Mouse (Mus musculus) embryonic facial prominence, embryonic 13.5 days (tissue): ENCODE measurements at regions not wholly inside any gene's neighbourhood (a gene's known extent, or its start where the extent isn't known, plus 50 kb on each side); places are given as distances from the start of the nearest gene placed in this dataset.

Experiments used
- ATAC-seq: fragments of 200-750 bp; cut with Nextera tagmentation; 2 replicates; pipeline ENCODE4 v1.8.0; 2017; ENCODE audit warnings: low read depth; ENCODE audit not compliant: insufficient number of reproducible peaks, insufficient read depth, low FRiP score, low TSS enrichment
- H3K27ac ChIP-seq: fragments of 300-500 bp; sonication (generic); 2 replicates; pipeline ENCODE4 v1.5.1; 2015; ENCODE audit warnings: moderate library complexity, mild to moderate bottlenecking, inconsistent platforms
- H3K27me3 ChIP-seq: fragments of 300-500 bp; sonication (generic); 2 replicates; pipeline ENCODE4 v1.6.1; 2015; ENCODE audit warnings: mild to moderate bottlenecking, inconsistent platforms
- H3K36me3 ChIP-seq: fragments of 300-500 bp; sonication (generic); 2 replicates; pipeline ENCODE4 v1.6.1; 2015; ENCODE audit warnings: mild to moderate bottlenecking, inconsistent platforms
- H3K4me1 ChIP-seq: fragments of 300-500 bp; sonication (generic); 2 replicates; pipeline ENCODE4 v1.6.1; 2015; ENCODE audit warnings: inconsistent platforms
- H3K4me2 ChIP-seq: fragments of 300-500 bp; sonication (generic); 2 replicates; pipeline ENCODE4 v1.6.1; 2015; ENCODE audit warnings: moderate library complexity, mild to moderate bottlenecking, inconsistent platforms
- H3K4me3 ChIP-seq: fragments of 300-500 bp; sonication (generic); 2 replicates; pipeline ENCODE4 v1.5.1; 2015; ENCODE audit warnings: mild to moderate bottlenecking, inconsistent platforms
- H3K9ac ChIP-seq: fragments of 300-500 bp; sonication (generic); 2 replicates; pipeline ENCODE4 v1.6.1; 2015; ENCODE audit warnings: mild to moderate bottlenecking, inconsistent platforms
- H3K9me3 ChIP-seq: fragments of 300-500 bp; sonication (generic); 2 replicates; pipeline ENCODE4 v1.6.1; 2016; ENCODE audit warnings: inconsistent platforms
- WGBS: fragments of 180-500 bp; shearing (Covaris S2); methylation state at CpG from one replicate; pipeline ENCODE4 v1.1.7; 2015; ENCODE audit warnings: mixed read lengths; 5-methylcytosine and 5-hydroxymethylcytosine counted together

GRCm38 (mm10) chr16:51457166-51457565, 573.9 kb upstream of the Cblb start:
- 52% methylated on average over 1 of the region's 1 CpGs for WGBS
- no peaks in the 10 kb centered on the region for H3K4me1 ChIP-seq
- no peak for ATAC-seq
- H3K36me3 ChIP-seq: no peaks in the 10 kb centered on the region
- H3K9me3 ChIP-seq: no peaks in the 10 kb centered on the region
- no peak overlapping the region for H3K4me2 ChIP-seq
- H3K27me3 ChIP-seq: no peaks in the 10 kb centered on the region
- H3K9ac ChIP-seq: no peak overlapping the region
- H3K4me3 ChIP-seq: no peak overlapping the region
- H3K27ac ChIP-seq: no peak overlapping the region

GRCm38 (mm10) chr16:51475690-51476089, 555.3 kb upstream of the Cblb start:
- Histone ChIP-seq H3K9ac (no peak overlapping the region), H3K4me2 (no peak overlapping the region), H3K36me3 (no peaks in the 10 kb centered on the region), H3K4me1 (no peaks in the 10 kb centered on the region), H3K27ac (no peak overlapping the region), H3K9me3 (no peaks in the 10 kb centered on the region), H3K27me3 (no peaks in the 10 kb centered on the region), H3K4me3 (no peak overlapping the region)
- 81% methylated on average over 3 of the region's 3 CpGs for WGBS
- ATAC-seq: no peak

GRCm38 (mm10) chr16:51496096-51496495, 534.9 kb upstream of the Cblb start:
- no peak for ATAC-seq
- Histone ChIP-seq H3K9ac (no peak overlapping the region), H3K9me3 (no peaks in the 10 kb centered on the region), H3K27me3 (no peaks in the 10 kb centered on the region), H3K4me2 (no peak overlapping the region), H3K4me1 (no peaks in the 10 kb centered on the region), H3K36me3 (no peaks in the 10 kb centered on the region), H3K27ac (no peak overlapping the region), H3K4me3 (no peak overlapping the region)
- 85% methylated on average over 2 of the region's 2 CpGs for WGBS

GRCm38 (mm10) chr16:51497777-51498176, 533.2 kb upstream of the Cblb start:
- ATAC-seq: no peak
- H3K36me3 ChIP-seq: no peaks in the 10 kb centered on the region
- no peak overlapping the region for H3K27ac ChIP-seq
- H3K9ac ChIP-seq: no peak overlapping the region
- H3K27me3 ChIP-seq: no peaks in the 10 kb centered on the region
- H3K4me3 ChIP-seq: no peak overlapping the region
- H3K9me3 ChIP-seq: no peaks in the 10 kb centered on the region
- 85% methylated on average over 7 of the region's 7 CpGs for WGBS
- H3K4me2 ChIP-seq: no peak overlapping the region
- no peaks in the 10 kb centered on the region for H3K4me1 ChIP-seq

GRCm38 (mm10) chr16:51517079-51517478, 513.9 kb upstream of the Cblb start:
- H3K4me3 ChIP-seq: no peak overlapping the region
- H3K9me3 ChIP-seq: no peaks in the 10 kb centered on the region
- H3K27ac ChIP-seq: no peak overlapping the region
- 68% methylated on average over 3 of the region's 3 CpGs for WGBS
- H3K4me1 ChIP-seq: peaks cover 7% of the 10 kb centered on the region; the same call in 1 of the 2 replicates
- H3K4me2 ChIP-seq: no peak overlapping the region
- H3K36me3 ChIP-seq: no peaks in the 10 kb centered on the region
- no peak overlapping the region for H3K9ac ChIP-seq
- H3K27me3 ChIP-seq: no peaks in the 10 kb centered on the region
- no peak for ATAC-seq

GRCm38 (mm10) chr16:51520762-51521161, 510.3 kb upstream of the Cblb start:
- Histone ChIP-seq H3K9me3 (no peaks in the 10 kb centered on the region), H3K27me3 (no peaks in the 10 kb centered on the region), H3K27ac (no peak overlapping the region), H3K4me3 (no peak overlapping the region), H3K4me2 (no peak overlapping the region), H3K9ac (no peak overlapping the region), H3K4me1 (peaks cover 7% of the 10 kb centered on the region; the same call in 1 of the 2 replicates), H3K36me3 (no peaks in the 10 kb centered on the region)
- 47% methylated on average over 4 of the region's 4 CpGs for WGBS
- ATAC-seq: no peak

GRCm38 (mm10) chr16:51521317-51522092, 509.5 kb upstream of the Cblb start:
- Histone ChIP-seq H3K9me3 (no peaks in the 10 kb centered on the region), H3K27me3 (no peaks in the 10 kb centered on the region), H3K36me3 (no peaks in the 10 kb centered on the region), H3K27ac (no peak overlapping the region), H3K9ac (no peak overlapping the region), H3K4me2 (peak overlapping the region; percentile 27; the same call in 1 of the 2 replicates), H3K4me1 (peaks cover 7% of the 10 kb centered on the region; the same call in 1 of the 2 replicates), H3K4me3 (no peak overlapping the region)
- ATAC-seq: no peak
- WGBS: 62% methylated on average over 13 of the region's 13 CpGs

GRCm38 (mm10) chr16:51524023-51524422, 507.0 kb upstream of the Cblb start:
- Histone ChIP-seq H3K4me1 (peaks cover 7% of the 10 kb centered on the region; the same call in 1 of the 2 replicates), H3K9ac (no peak overlapping the region), H3K4me3 (no peak overlapping the region), H3K4me2 (no peak overlapping the region), H3K27me3 (no peaks in the 10 kb centered on the region), H3K36me3 (no peaks in the 10 kb centered on the region), H3K27ac (no peak overlapping the region), H3K9me3 (no peaks in the 10 kb centered on the region)
- WGBS: 93% methylated on average over 1 of the region's 1 CpGs
- ATAC-seq: no peak

GRCm38 (mm10) chr16:51532496-51532895, 498.5 kb upstream of the Cblb start:
- Histone ChIP-seq H3K4me1 (no peaks in the 10 kb centered on the region), H3K9ac (no peak overlapping the region), H3K27ac (no peak overlapping the region), H3K4me2 (no peak overlapping the region), H3K9me3 (no peaks in the 10 kb centered on the region), H3K4me3 (no peak overlapping the region), H3K36me3 (no peaks in the 10 kb centered on the region), H3K27me3 (no peaks in the 10 kb centered on the region)
- no peak for ATAC-seq
- WGBS: 71% methylated on average over 1 of the region's 1 CpGs

- no peaks in the 10 kb centered on the region for H3K36me3 ChIP-seq
- H3K4me2 ChIP-seq: no peak overlapping the region
- H3K9ac ChIP-seq: no peak overlapping the region
- H3K4me3 ChIP-seq: no peak overlapping the region
- no peak overlapping the region for H3K27ac ChIP-seq
- no peaks in the 10 kb centered on the region for H3K27me3 ChIP-seq
- no peaks in the 10 kb centered on the region for H3K4me1 ChIP-seq
- no peak for ATAC-seq
- WGBS: 78% methylated on average over 4 of the region's 4 CpGs
- no peaks in the 10 kb centered on the region for H3K9me3 ChIP-seq
Observed at GRCm38 (mm10) chr16:51543769-51544168, 487.3 kb upstream of the Cblb start.

GRCm38 (mm10) chr16:51547032-51547431, 484.0 kb upstream of the Cblb start:
- Histone ChIP-seq H3K27me3 (no peaks in the 10 kb centered on the region), H3K4me3 (no peak overlapping the region), H3K9me3 (no peaks in the 10 kb centered on the region), H3K36me3 (no peaks in the 10 kb centered on the region), H3K27ac (no peak overlapping the region), H3K9ac (no peak overlapping the region), H3K4me1 (no peaks in the 10 kb centered on the region), H3K4me2 (no peak overlapping the region)
- 76% methylated on average over 1 of the region's 1 CpGs for WGBS
- ATAC-seq: no peak

GRCm38 (mm10) chr16:51562866-51563658, 468.0 kb upstream of the Cblb start:
- Histone ChIP-seq H3K9ac (no peak overlapping the region), H3K4me3 (no peak overlapping the region), H3K4me1 (no peaks in the 10 kb centered on the region), H3K36me3 (no peaks in the 10 kb centered on the region), H3K4me2 (no peak overlapping the region), H3K27ac (no peak overlapping the region), H3K9me3 (no peaks in the 10 kb centered on the region), H3K27me3 (no peaks in the 10 kb centered on the region)
- WGBS: 89% methylated on average over 5 of the region's 5 CpGs
- ATAC-seq: no peak
